Mouse (Mus musculus): ENCODE measurements around the gene Olfr907. TPM values are rescaled to one million over a fixed set of nuclear protein-coding genes. Genes with fewer than 3 reads are reported as not detected.

The Olfr907 gene
- total RNA-seq (2022) = not detected

- DNase-seq (ENCODE audit: low spot score in 2 of 2) = no peak
Measured at GRCm38 (mm10) chr9:38495501-38495900, at the start of gene Olfr907. Gene Olfr907 (plus strand): TSS chr9:38495801.

DNA sequence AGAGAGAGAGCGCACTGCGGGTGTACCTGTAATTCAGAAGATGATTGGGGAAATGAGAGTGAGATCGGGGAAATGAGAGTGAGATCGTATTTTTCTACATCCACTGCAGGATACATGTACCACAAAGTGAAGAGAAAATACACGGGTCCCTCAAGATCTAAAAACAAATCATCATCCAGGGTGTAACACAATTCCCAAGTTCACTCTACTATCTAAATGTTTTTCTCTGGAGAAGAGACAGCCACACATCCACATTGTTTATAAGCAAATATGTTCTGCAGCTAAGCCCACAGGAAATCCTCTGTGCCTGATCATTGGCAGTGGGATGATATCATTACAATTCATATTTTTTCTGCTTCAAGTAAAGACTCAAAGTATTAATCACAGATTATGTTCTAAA lies 48.2 kb upstream of the Olfr907 start, which contains the start of gene Olfr902:
Gene Olfr902, plus strand, starts transcription at position 301 of the 400 bp plus-strand sequence.
- DNase-seq (ENCODE audit: low spot score in 2 of 2) = no peak

DNA sequence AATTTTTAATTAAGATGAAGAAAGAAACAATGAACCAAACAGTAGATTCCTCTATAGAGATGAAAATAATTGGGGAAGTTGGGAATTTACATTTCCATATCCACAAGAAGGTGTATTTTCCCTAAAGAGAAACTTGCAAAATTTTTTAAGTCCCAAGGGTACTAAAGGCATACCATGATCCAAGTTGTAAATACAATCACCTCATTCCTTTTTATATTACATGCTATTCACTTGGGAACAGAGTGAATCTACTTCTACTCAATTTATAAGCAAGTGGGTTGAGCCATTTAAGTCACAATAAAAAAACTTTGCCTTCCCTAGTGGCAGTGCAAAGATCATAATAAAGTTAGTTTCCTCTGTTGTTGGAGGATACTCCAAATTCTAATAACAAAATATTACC lies 32.8 kb upstream of the Olfr907 start, which contains the start of gene Olfr904:
Gene Olfr904, plus strand, starts transcription at position 301 of the 400 bp plus-strand sequence.
- no peak for DNase-seq (ENCODE audit: low spot score in 2 of 2)

DNA sequence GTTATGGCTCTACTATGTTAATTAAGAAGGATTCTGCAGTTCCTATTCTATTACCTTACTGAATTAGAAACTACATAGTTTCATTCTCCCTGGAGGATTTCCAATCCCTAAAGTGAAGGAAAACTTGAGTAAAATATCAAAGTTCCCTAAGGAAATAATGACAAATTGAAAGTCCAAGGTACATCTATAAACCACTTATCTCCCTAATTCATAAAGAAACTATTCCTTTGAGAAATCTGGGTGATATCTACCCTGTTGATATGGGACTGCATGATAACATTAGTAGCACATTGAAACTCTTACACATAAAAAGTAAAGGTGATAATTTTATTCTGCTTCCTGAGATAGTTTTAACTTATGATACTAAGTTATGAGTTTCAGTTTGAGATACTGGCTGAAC lies 24.8 kb upstream of the Olfr907 start, which contains the start of gene Olfr905:
Gene Olfr905, plus strand, starts transcription at position 301 of the 400 bp plus-strand sequence.
- no peak for DNase-seq (ENCODE audit: low spot score in 2 of 2)

GRCm38 (mm10) chr9:38486785-38487184 lies 8.8 kb upstream of the Olfr907 start, which contains the start of gene Olfr906:
Gene Olfr906 (plus strand): TSS chr9:38487085.
- no peak for DNase-seq (ENCODE audit: low spot score in 2 of 2)

- DNase-seq (ENCODE audit: low spot score in 2 of 2) = no peak
Measured at GRCm38 (mm10) chr9:38512353-38512752, 16.8 kb downstream of the Olfr907 start.

DNA sequence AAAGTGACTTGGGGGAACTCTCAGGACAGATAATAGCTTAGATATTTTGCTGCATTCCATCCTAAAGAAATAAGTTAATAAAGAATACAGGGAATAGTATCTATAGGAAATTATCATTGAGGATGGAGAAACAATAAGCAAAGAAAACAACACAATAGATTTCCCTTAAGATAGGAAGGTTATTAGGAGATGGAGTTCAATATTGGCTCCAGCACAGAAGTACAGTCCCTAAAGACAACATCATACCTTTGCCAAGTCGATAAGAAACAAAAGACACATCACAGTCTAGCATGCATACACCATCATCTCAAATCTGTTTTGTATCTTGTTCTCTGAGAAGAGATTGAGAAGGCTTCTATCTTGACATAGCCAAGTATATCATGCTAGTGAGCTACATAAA lies 25.7 kb downstream of the Olfr907 start, which contains the start of gene Olfr911-ps1:
Gene Olfr911-ps1, plus strand, starts transcription at position 301 of the 400 bp plus-strand sequence.
- DNase-seq (ENCODE audit: low spot score in 2 of 2) = no peak

- DNase-seq (ENCODE audit: low spot score in 2 of 2) = no peak
Measured at GRCm38 (mm10) chr9:38537549-38537948, 41.9 kb downstream of the Olfr907 start, which contains the start of gene Olfr910. Gene Olfr910 (plus strand): TSS chr9:38537849.

Other genes starting within 250 kb of the Olfr907 start
- gene Olfr143, start 243.0 kb upstream of the Olfr907 start, total RNA-seq (2022) = not detected
- not detected for gene Olfr895, start 227.9 kb upstream of the Olfr907 start, total RNA-seq (2022)
- not detected for gene Olfr896-ps1, start 204.7 kb upstream of the Olfr907 start, total RNA-seq (2022)
- gene Olfr25, start 166.7 kb upstream of the Olfr907 start, total RNA-seq (2022) = not detected
- gene Olfr898, start 147.4 kb upstream of the Olfr907 start, total RNA-seq (2022) = not detected
- not detected for gene Olfr250, start 128.9 kb upstream of the Olfr907 start, total RNA-seq (2022)
- not detected for gene Olfr251, start 118.7 kb upstream of the Olfr907 start, total RNA-seq (2022)
- not detected for gene Olfr147, start 94.1 kb upstream of the Olfr907 start, total RNA-seq (2022)
- not detected for gene Olfr901, start 66.3 kb upstream of the Olfr907 start, total RNA-seq (2022)
- gene Olfr902, start 48.1 kb upstream of the Olfr907 start, total RNA-seq (2022) = not detected
- gene Olfr904, start 32.7 kb upstream of the Olfr907 start, total RNA-seq (2022) = not detected
- gene Olfr905, start 24.7 kb upstream of the Olfr907 start, total RNA-seq (2022) = not detected
- not detected for gene Olfr906, start 8.7 kb upstream of the Olfr907 start, total RNA-seq (2022)
- gene Olfr911-ps1, start 25.8 kb downstream of the Olfr907 start, total RNA-seq (2022) = not detected
- not detected for gene Olfr910, start 42.0 kb downstream of the Olfr907 start, total RNA-seq (2022)
- not detected for gene Olfr912, start 84.4 kb downstream of the Olfr907 start, total RNA-seq (2022)
- not detected for gene Olfr913, start 97.0 kb downstream of the Olfr907 start, total RNA-seq (2022)
- gene Olfr914, start 109.3 kb downstream of the Olfr907 start, total RNA-seq (2022) = not detected
- not detected for gene Olfr916, start 164.1 kb downstream of the Olfr907 start, total RNA-seq (2022)
- gene Olfr917, start 170.0 kb downstream of the Olfr907 start, total RNA-seq (2022) = not detected
- gene Olfr918, start 178.8 kb downstream of the Olfr907 start, total RNA-seq (2022) = not detected
- gene Olfr919, start 207.9 kb downstream of the Olfr907 start, total RNA-seq (2022) = not detected
- 10 to 100 TPM; 12.9 to 16.0 (median 14.7) TPM for gene Vwa5a, start 222.5 kb downstream of the Olfr907 start, total RNA-seq (2022)

All from gastrocnemius, adult 8-10 months (tissue).